Mouse (Mus musculus): Measurements from ENCODE around the gene Gm11114.

The Gm11114 gene

DNA sequence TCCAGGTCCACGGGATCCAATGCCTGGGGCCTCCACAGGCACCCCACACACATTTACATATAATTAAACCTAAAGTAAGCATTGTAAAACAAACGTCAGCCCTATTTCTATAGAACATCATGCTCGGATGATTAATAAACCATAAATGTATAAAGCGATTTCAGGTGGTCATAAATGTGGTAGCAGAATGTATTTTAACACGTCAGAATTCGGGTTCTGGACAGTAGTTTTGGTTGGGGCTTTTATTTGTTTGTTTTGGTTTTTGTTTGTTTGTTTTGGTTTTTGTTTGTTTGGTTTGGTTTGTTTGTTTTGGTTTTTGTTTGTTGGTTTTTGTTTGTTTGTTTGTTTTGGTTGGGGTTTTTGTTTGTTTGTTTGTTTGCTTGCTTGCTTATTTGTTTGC, at the start of gene Gm11114:
TSS of gene Gm11114 (plus strand) at position 301 of the 400 bp plus-strand sequence.
- no peak for DNase-seq

DNA sequence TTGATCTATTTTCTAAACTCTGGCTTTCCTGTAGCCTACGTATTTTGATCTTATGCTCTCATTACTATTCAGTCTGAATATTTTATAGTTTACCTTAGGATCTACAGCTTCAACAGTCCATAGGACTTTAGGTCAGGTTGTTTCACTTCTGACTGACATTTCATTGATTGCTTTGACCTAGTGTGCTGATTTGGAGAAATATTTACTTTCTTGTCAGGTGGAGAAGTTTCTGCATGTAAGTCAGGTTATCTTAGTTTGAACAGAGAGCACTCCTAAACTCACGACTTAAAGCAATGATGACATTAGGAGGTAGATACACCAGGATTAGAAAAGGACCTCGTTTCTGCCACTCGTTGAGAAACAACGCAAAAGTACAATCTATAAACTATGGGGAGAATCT, 45.7 kb upstream of the Gm11114 start:
- no peak for DNase-seq

DNA sequence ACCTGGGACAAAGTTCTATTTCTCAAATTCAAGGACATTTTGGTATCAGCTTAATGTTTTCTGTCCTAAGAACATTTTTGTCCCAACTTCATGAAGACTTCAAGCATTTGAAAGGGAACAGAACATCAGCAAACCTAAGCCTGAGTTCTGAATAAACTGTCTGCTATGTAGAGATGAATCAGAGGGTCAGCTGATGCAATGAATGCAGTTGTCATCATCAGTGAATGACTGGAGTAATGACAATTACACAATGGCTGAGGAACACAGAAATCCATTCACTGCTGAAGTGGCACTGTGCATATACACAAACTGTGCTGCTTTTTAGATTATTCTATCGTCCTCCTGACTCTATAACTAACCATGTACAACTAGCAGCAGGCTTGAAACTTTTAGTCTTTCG, 38.5 kb upstream of the Gm11114 start:
- DNase-seq, result no peak

DNA sequence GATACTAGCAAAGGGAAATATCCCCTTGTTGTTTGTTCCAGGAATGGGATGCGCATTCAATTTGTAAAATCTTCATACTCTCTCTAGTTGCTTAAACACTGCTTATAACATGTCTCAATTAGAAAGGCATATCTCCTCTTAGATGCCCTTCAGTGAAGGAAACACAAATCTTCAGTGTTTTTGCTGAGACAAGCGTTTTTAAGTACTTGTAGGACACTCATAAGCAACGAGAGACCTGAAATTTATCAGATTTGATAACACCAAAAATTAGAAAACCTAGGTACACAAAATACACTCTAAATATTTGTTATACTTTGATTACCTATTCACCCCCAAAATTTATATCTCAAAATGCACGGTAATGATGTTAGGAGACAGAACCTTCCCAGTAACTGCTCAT, 9.7 kb upstream of the Gm11114 start:
- no peak for DNase-seq

DNA sequence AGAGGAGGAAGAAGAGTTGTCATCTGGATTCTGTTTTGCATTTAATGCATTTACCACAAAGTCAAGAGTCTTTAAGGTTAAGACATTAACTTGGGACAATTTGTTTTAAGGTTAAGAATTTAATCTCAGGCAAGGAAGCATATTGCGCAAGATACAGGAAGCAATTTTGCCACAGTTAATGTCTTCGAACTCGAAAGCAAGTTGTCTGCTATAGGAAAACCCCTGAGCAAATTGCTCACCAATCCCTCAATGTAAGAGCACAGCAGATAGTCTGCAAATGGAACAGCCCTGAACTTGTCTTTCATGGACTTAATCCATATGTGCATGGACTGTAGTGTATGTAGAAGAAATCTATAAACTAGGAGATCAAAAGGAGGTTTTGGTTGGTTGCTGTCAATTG, 9.2 kb upstream of the Gm11114 start:
- DNase-seq, result no peak

GRCm38 (mm10) chr9:85316122-85316521, 3.5 kb downstream of the Gm11114 start:
- no peak for DNase-seq

- no peak for DNase-seq
Measured at GRCm38 (mm10) chr9:85320167-85320951, 7.8 kb downstream of the Gm11114 start.

- no peak for DNase-seq
Measured at GRCm38 (mm10) chr9:85324158-85324875, 11.7 kb downstream of the Gm11114 start.

DNA sequence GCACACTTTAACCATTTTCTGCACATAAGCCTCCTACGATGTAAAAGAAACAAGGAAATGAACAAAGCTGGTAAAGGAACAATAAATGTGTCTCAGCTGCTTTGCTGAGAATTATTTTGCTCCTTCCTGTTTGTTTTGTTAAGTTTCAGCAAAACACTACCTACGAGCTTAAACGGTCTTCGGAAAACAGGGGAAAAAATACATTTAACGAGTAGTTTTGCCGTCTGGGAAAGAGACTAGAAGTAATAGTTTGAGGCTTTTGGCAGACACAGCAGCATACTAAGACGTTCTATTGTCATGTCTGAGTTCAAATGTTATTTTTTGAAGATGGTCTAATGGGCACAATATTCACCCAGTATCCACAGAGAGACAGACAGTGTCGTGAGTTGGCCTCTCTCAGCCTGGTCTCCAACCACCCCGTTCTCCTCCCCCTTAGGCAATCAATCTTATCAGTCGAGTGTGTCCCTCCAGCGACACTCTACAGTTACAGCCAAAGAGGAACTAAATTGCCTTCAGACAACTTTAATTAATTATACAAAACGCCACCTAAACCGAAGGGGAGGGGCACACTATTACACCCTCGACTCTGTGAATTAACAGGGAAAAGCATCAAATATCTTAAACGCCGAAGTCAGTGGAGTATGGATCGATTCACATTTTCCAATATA, 12.8 kb downstream of the Gm11114 start:
- DNase-seq, result no peak

- peak; percentile 72 for DNase-seq
Measured at GRCm38 (mm10) chr9:85326292-85327241, 14.0 kb downstream of the Gm11114 start.

DNA sequence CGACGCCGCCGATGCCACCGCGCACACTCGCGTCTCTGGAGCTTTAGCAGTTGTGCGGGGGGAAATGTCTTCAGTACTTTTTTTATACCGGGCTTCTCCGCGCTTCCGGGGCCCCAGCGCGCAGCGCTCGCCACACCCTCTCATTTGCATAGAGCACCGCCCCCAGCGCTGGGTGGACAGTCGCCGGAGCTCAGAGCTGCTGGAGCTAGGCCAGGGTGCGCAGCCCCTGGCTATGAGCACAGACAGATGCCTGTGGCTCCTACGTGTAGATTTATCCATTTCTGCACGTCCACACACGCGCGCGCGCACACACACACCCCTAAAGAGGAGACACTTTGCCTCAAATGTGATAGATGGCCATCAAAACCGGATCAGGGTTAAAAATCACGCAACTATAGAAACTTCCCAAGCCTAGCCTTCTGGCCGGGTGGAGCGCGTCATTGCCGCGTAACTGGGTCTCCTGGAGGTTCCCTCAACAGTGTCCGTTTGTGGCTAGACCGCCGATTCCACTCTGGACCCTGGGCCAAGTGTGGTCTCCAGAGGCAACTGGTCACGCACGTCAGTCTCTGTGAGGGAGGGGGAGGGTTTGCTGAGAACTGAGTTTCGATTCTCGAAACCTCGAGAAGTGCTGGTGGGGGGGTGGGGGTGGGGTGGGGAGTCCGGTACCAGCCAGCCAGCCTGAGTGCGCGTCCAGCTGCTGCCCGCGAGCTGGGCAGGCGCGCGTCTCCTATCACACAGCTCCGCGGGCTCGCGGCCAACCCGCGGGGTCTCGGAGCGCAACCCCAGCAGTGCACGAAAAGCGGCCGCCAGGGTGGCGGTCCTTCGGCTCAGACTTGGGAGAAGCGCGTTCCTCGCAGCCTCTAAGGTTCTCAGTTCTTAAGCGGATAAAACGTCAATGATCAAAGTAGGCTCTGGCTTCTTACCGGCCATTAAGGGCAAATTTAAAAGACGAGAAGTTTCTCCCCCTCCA, 15.0 kb downstream of the Gm11114 start, which contains the start of gene Tent5a:
TSS of gene Tent5a (minus strand) at position 107 of the 970 bp plus-strand sequence.
- peak; percentile 88 to 91 for DNase-seq

DNA sequence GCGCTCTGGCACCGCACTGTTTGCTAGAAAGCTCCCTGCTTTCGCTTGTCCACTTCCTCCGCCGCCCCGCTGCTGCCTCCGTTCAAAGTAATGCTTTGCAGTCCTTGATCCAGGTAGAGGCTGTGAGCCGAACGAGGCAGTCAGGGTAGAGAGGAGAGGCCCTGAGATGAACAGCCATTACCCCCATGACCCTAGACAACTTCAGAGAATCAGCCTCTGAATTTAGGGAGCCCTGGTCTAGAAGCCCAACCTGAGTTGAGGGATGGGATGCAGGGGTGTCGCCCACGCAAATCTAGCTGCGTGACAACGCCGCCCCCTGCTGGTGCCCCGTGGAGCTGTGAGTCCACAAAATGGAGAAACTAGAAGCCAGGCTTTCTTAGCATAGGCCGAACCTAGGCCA, 15.7 kb downstream of the Gm11114 start:
- peak; percentile 86 to 90 for DNase-seq

DNA sequence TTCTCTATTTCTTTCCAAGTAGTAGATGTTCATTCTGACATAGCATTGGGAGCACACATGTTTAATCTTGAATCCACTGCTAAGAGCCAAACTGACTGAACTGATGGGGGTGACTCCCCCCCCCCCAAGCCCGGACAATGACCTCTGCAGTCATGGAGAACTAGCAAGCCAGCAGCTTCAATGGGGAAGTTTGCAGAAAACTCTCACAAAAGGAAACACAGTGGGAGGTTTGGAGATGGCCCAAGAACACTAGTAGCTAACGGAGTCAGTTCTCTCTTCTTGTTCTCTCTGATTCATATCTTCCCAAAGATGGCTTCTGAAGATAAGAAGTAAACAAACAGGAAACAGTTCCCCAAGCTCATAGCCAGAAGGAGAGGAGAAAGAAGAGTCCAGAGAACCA, 18.9 kb downstream of the Gm11114 start:
- DNase-seq, result no peak

- no peak for DNase-seq
Measured at GRCm38 (mm10) chr9:85336046-85336445, 23.5 kb downstream of the Gm11114 start.

DNA sequence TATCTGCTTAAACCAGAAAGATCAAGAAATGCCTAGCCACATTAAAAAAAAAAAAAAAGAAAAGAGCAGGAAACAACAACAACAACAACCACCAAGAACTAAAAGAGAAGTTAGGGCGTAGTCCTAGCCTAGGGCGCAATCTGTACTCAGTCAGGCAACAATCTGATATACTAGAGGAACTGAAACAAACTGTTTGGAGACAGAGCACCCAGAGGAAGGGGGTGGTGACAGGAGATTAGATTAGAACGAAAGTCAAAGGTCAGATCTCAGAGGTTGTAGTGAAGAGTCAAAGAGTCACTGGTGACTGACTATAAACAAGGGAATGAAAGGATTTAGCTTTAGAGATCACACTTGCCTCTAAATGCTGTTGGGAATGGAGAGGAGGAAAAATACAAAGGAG, 27.7 kb downstream of the Gm11114 start:
- DNase-seq, result no peak

GRCm38 (mm10) chr9:85342892-85343785, 30.6 kb downstream of the Gm11114 start:
- DNase-seq, result no peak

GRCm38 (mm10) chr9:85347823-85348523, 35.4 kb downstream of the Gm11114 start:
- DNase-seq, result no peak

GRCm38 (mm10) chr9:85355559-85355958, 43.0 kb downstream of the Gm11114 start:
- DNase-seq, result no peak

- no peak for DNase-seq
Measured at GRCm38 (mm10) chr9:85357154-85357860, 44.7 kb downstream of the Gm11114 start.

Measured in lung, postnatal 4 days (tissue).